Mouse (Mus musculus): ENCODE measurements at regions not wholly inside any gene's neighbourhood (a gene's known extent, or its start where the extent isn't known, plus 50 kb on each side); places are given as distances from the start of the nearest gene placed in this dataset.

GRCm38 (mm10) chr5:4697346-4698095 is 60.3 kb downstream of the Fzd1 start:
- DNase-seq (ENCODE audit: low spot score in 2 of 2): no peak

GRCm38 (mm10) chr5:4696701-4697100 is 61.1 kb downstream of the Fzd1 start:
- DNase-seq (ENCODE audit: low spot score in 2 of 2): no peak

- DNase-seq (ENCODE audit: low spot score in 2 of 2): no peak
Measured at GRCm38 (mm10) chr5:4689130-4689529, 68.7 kb downstream of the Fzd1 start.

- DNase-seq (ENCODE audit: low spot score in 2 of 2): no peak
Measured at GRCm38 (mm10) chr5:4675316-4675715, 82.5 kb downstream of the Fzd1 start.

GRCm38 (mm10) chr5:4666381-4666780 is 91.5 kb downstream of the Fzd1 start:
- no peak for DNase-seq (ENCODE audit: low spot score in 2 of 2)

- no peak for DNase-seq (ENCODE audit: low spot score in 2 of 2)
Measured at GRCm38 (mm10) chr5:4665978-4666377, 91.9 kb downstream of the Fzd1 start.

- no peak for DNase-seq (ENCODE audit: low spot score in 2 of 2)
Measured at GRCm38 (mm10) chr5:4664918-4665317, 92.9 kb downstream of the Fzd1 start.

GRCm38 (mm10) chr5:4664488-4664887 is 93.3 kb downstream of the Fzd1 start:
- no peak for DNase-seq (ENCODE audit: low spot score in 2 of 2)

GRCm38 (mm10) chr5:4662198-4662585 is 95.6 kb downstream of the Fzd1 start:
- DNase-seq (ENCODE audit: low spot score in 2 of 2): no peak

- no peak for DNase-seq (ENCODE audit: low spot score in 2 of 2)
Measured at GRCm38 (mm10) chr5:4661420-4662197, 96.2 kb downstream of the Fzd1 start.

GRCm38 (mm10) chr5:4657982-4658381 is 99.9 kb downstream of the Fzd1 start:
- DNase-seq (ENCODE audit: low spot score in 2 of 2): no peak

- no peak for DNase-seq (ENCODE audit: low spot score in 2 of 2)
Measured at GRCm38 (mm10) chr5:4654186-4654585, 103.6 kb downstream of the Fzd1 start.

- DNase-seq (ENCODE audit: low spot score in 2 of 2): no peak
Measured at GRCm38 (mm10) chr5:4651167-4651955, 106.5 kb downstream of the Fzd1 start.

- no peak for DNase-seq (ENCODE audit: low spot score in 2 of 2)
Measured at GRCm38 (mm10) chr5:4650709-4651108, 107.1 kb downstream of the Fzd1 start.

- DNase-seq (ENCODE audit: low spot score in 2 of 2): no peak
Measured at GRCm38 (mm10) chr5:4649858-4650556, 107.8 kb downstream of the Fzd1 start.

- no peak for DNase-seq (ENCODE audit: low spot score in 2 of 2)
Measured at GRCm38 (mm10) chr5:4641041-4641440, 116.8 kb downstream of the Fzd1 start.

GRCm38 (mm10) chr5:4633763-4634162 is 124.1 kb downstream of the Fzd1 start:
- DNase-seq (ENCODE audit: low spot score in 2 of 2): no peak

GRCm38 (mm10) chr5:4625206-4625605 is 132.6 kb downstream of the Fzd1 start:
- DNase-seq (ENCODE audit: low spot score in 2 of 2): no peak

- no peak for DNase-seq (ENCODE audit: low spot score in 2 of 2)
Measured at GRCm38 (mm10) chr5:4623625-4624024, 134.2 kb downstream of the Fzd1 start.

- no peak for DNase-seq (ENCODE audit: low spot score in 2 of 2)
Measured at GRCm38 (mm10) chr5:4620513-4621210, 137.2 kb downstream of the Fzd1 start.

- no peak for DNase-seq (ENCODE audit: low spot score in 2 of 2)
Measured at GRCm38 (mm10) chr5:4615233-4615632, 142.6 kb downstream of the Fzd1 start.
